Mouse (Mus musculus) E14TG2a.4 (cell line): ENCODE results near the gene Nabp1.
A peak's percentile ranks its signal among the peaks of the same experiment; 100 is the strongest.

Source experiments
- H3K27me3 ChIP-seq: 2 replicates; pipeline ENCODE4 v1.6.1; 2014; ENCODE audit warnings: low read length, control low read depth; ENCODE audit not compliant: insufficient read depth
- H3K36me3 ChIP-seq: 2 replicates; pipeline ENCODE4 v1.6.1; 2014; ENCODE audit warnings: low read length, control low read depth; ENCODE audit not compliant: insufficient read depth
- H3K4me1 ChIP-seq: replicated peaks from 2 replicates; pipeline ENCODE4 v1.6.1; 2014; ENCODE audit warnings: low read depth, low read length, control low read depth
- H3K4me3 ChIP-seq: replicated peaks from 2 replicates; pipeline ENCODE4 v1.5.1; 2014; ENCODE audit warnings: mild to moderate bottlenecking, low read length
- H3K9me3 ChIP-seq: 2 replicates; pipeline ENCODE4 v1.6.1; 2014; ENCODE audit warnings: low read length, control low read depth
- CTCF ChIP-seq: conservative IDR thresholded peaks from 2 replicates; pipeline ENCODE4 v1.5.1; 2014; ENCODE audit warnings: low read length
- NANOG ChIP-seq: IDR thresholded peaks from 2 replicates; pipeline ENCODE4 v1.6.1; 2014; ENCODE audit warnings: borderline replicate concordance, low read length, mixed read lengths
- POU5F1 ChIP-seq: IDR thresholded peaks from 2 replicates; pipeline ENCODE4 v1.6.1; 2014; ENCODE audit warnings: low read length, borderline replicate concordance

Gene Nabp1

DNA sequence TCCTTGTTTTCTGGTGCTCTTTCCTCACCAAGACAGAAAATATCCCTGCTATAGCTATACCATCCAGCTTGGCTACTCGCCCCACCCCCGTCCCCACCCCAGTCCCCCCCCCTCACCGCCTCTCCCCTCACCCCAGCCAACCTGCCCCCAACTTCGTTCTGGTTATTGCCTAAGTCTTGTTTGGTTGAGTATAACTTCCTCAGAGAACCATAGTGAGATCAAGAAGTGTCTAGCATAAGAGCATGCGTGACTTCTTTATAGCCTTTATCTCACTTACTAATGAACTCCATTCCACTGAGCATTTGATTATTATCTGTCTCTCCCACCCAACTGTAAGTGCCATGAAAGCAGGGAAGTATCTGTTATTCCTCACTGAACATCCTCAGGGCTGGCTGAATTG lies 24.1 kb upstream of the Nabp1 start:
- Histone ChIP-seq H3K4me1 (no peaks in the 10 kb centered on the region), H3K9me3 (no peaks in the 10 kb centered on the region), H3K27me3 (no peaks in the 10 kb centered on the region), H3K4me3 (no peak overlapping the region), H3K36me3 (no peaks in the 10 kb centered on the region)
- TF ChIP-seq POU5F1 (no peak), CTCF (no peak), NANOG (no peak)

GRCm38 (mm10) chr1:51501251-51501650 lies 23.0 kb upstream of the Nabp1 start:
- H3K27me3 ChIP-seq, result no peaks in the 10 kb centered on the region
- no peaks in the 10 kb centered on the region for H3K4me1 ChIP-seq
- TF ChIP-seq NANOG (no peak), POU5F1 (no peak), CTCF (no peak)
- no peaks in the 10 kb centered on the region for H3K9me3 ChIP-seq
- no peaks in the 10 kb centered on the region for H3K36me3 ChIP-seq
- no peak overlapping the region for H3K4me3 ChIP-seq

DNA sequence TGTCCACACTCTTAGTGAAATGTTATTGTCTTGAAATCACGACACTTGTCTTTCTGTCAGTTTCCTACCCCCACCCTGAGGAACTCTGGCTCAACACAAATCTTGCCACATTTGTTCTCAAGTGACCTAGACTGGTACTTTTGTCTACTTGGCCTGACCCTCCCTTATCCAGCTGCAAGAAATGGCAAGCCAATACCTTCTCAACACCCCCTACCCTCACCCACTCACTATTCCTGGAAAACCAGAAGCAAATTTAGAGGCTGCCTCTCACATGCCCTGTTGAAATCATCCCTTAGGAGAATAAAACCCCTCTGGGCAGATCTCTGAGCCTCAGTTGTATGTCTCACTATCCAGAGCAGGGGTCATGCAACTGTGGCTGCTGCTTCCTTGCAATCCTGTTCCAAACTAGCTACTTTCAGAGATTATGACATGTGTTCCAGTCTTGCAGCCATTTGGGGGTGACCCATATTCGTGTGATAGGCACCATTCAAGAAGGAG lies 20.4 kb upstream of the Nabp1 start:
- Histone ChIP-seq H3K9me3 (no peaks in the 10 kb centered on the region), H3K36me3 (no peaks in the 10 kb centered on the region), H3K4me3 (no peak overlapping the region), H3K4me1 (no peaks in the 10 kb centered on the region), H3K27me3 (no peaks in the 10 kb centered on the region)
- no peak for TF ChIP-seq NANOG
- no peak for TF ChIP-seq CTCF
- TF ChIP-seq POU5F1, result no peak

DNA sequence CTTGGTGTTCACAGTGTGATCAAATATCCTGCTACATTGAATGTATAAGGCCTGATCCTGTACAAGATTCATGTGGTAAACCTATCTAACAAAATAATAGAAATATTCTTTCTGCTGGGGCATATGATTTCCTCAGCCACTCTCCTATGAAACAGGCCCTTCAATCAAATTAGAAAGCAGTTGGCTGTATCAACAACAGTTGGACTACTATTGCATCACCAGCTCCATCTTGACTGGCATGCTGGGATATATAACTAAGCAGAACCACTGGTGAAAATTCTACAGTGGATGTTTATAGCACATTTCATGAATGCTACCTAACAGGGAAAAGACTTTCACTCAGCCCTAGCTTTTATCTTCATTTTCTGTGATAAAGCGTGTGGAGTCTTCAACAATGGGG lies 17.9 kb upstream of the Nabp1 start:
- no peak overlapping the region for H3K4me3 ChIP-seq
- H3K27me3 ChIP-seq, result no peaks in the 10 kb centered on the region
- H3K4me1 ChIP-seq, result no peaks in the 10 kb centered on the region
- no peak for TF ChIP-seq NANOG
- no peak for TF ChIP-seq CTCF
- TF ChIP-seq POU5F1, result no peak
- no peaks in the 10 kb centered on the region for H3K9me3 ChIP-seq
- no peaks in the 10 kb centered on the region for H3K36me3 ChIP-seq

- no peaks in the 10 kb centered on the region for H3K9me3 ChIP-seq
- no peak for TF ChIP-seq NANOG
- no peak for TF ChIP-seq CTCF
- TF ChIP-seq POU5F1, result no peak
- no peaks in the 10 kb centered on the region for H3K36me3 ChIP-seq
- no peaks in the 10 kb centered on the region for H3K4me1 ChIP-seq
- no peaks in the 10 kb centered on the region for H3K27me3 ChIP-seq
- no peak overlapping the region for H3K4me3 ChIP-seq
Observed at GRCm38 (mm10) chr1:51493592-51494307, 15.5 kb upstream of the Nabp1 start.

DNA sequence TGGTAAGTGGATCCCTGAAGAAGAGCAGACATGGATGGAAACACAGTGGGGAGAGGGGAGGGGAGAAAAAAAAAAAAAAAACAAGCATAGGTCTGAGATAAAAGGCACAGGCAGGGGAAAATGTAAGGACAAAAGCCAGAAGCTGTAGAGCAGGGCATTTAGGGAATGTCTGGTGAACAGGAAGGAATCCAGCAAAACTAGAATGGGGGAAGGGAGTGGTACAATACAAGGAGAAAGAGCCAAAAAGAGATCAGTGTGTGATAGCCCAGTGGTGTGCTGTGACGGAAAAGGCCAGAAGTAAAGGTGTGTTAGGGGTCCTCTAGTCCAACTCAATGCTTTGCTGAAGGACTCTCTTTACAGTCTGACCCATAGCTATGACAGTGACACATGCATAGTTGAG lies 8.1 kb upstream of the Nabp1 start:
- TF ChIP-seq CTCF (no peak), POU5F1 (no peak), NANOG (no peak)

DNA sequence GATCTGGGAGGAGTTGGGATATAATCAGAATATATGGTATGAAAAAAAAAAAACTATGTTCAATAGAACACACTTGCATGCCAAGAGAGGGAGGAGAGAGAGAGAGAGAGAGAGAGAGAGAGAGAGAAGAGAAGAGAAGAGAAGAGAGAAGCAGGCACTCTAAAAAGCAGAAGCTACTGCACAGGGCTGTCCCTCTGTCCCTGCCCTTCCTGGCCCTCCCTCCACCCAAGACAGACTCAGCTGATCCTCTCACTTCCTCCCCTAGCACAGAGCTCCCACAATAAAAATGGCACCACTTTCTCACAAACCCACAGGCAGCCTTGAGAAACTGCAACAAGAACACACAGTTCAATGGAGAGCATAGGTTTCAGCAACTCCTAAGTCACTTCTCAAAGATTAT lies 2.2 kb upstream of the Nabp1 start:
- H3K4me3 ChIP-seq, result no peak overlapping the region
- H3K36me3 ChIP-seq, result peaks cover 16% of the 10 kb centered on the region
- H3K27me3 ChIP-seq, result no peaks in the 10 kb centered on the region
- H3K9me3 ChIP-seq, result no peaks in the 10 kb centered on the region
- H3K4me1 ChIP-seq, result peaks cover 55% of the 10 kb centered on the region
- TF ChIP-seq POU5F1, result no peak
- no peak for TF ChIP-seq NANOG
- TF ChIP-seq CTCF, result no peak

More for the DNA sequence above, 8.1 kb upstream of the Nabp1 start:
- Histone ChIP-seq H3K27me3 (no peaks in the 10 kb centered on the region), H3K4me1 (peaks cover 23% of the 10 kb centered on the region), H3K36me3 (no peaks in the 10 kb centered on the region), H3K4me3 (no peak overlapping the region), H3K9me3 (no peaks in the 10 kb centered on the region)

- no peak for TF ChIP-seq POU5F1
- no peak for TF ChIP-seq CTCF
- no peak for TF ChIP-seq NANOG
- H3K27me3 ChIP-seq, result no peaks in the 10 kb centered on the region
- H3K4me3 ChIP-seq, result peak overlapping the region; percentile 90
- no peaks in the 10 kb centered on the region for H3K9me3 ChIP-seq
- H3K4me1 ChIP-seq, result peaks cover 59% of the 10 kb centered on the region
- peaks cover 23% of the 10 kb centered on the region for H3K36me3 ChIP-seq
Observed at GRCm38 (mm10) chr1:51479691-51480090, 1.5 kb upstream of the Nabp1 start.

DNA sequence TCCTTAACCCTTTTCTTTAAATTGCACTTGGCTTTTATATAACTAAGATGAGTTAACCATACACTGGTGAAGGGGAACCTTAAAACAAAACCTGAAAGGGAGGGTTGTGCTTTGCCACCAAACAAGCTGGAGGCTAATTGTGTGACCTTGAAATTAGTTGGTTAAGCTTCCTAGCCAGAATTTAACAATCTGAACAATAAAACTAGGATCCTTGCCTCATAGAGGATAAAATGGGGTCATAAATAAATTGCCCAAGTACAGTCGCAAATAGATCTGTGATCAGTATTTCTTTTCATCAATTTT lies 753 bp upstream of the Nabp1 start:
- peak overlapping the region; percentile 90 for H3K4me3 ChIP-seq
- H3K9me3 ChIP-seq, result no peaks in the 10 kb centered on the region
- no peak for TF ChIP-seq POU5F1
- TF ChIP-seq CTCF, result no peak
- TF ChIP-seq NANOG, result no peak
- H3K4me1 ChIP-seq, result peaks cover 66% of the 10 kb centered on the region
- peaks cover 30% of the 10 kb centered on the region for H3K36me3 ChIP-seq
- no peaks in the 10 kb centered on the region for H3K27me3 ChIP-seq
